Mouse (Mus musculus) frontal cortex, postnatal 14 days (tissue): ENCODE measurements around the gene Cyp1a1.

Experiments
- DNase-seq, 2 experiments: peaks; one replicate each; pipeline ENCODE4 v3.0.0; 2022; ENCODE audit warnings: low spot score in 2 of 2

The Cyp1a1 gene

DNA sequence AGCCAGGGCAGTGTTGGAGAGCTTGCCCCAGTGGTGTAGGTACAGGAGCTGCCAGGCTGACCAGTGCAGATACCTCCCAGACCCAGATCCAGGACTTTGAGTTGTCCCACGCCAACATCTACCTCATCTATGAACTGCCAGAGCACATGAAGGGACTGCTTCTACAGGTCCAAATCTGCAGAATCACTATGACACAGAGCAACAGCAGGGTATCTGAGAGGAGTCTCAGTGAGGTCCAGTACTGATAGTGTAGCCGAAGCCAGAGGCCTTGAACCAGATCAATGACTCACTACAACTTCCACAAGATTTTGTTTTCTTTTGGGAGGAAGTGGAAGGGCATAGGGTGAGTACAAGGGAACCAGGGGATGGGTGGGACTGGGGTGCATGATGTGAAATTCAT is at the start of gene Cyp1a1:
Gene Cyp1a1 (plus strand): TSS at position 178 of the 400 bp plus-strand sequence.
- no peak for DNase-seq

DNA sequence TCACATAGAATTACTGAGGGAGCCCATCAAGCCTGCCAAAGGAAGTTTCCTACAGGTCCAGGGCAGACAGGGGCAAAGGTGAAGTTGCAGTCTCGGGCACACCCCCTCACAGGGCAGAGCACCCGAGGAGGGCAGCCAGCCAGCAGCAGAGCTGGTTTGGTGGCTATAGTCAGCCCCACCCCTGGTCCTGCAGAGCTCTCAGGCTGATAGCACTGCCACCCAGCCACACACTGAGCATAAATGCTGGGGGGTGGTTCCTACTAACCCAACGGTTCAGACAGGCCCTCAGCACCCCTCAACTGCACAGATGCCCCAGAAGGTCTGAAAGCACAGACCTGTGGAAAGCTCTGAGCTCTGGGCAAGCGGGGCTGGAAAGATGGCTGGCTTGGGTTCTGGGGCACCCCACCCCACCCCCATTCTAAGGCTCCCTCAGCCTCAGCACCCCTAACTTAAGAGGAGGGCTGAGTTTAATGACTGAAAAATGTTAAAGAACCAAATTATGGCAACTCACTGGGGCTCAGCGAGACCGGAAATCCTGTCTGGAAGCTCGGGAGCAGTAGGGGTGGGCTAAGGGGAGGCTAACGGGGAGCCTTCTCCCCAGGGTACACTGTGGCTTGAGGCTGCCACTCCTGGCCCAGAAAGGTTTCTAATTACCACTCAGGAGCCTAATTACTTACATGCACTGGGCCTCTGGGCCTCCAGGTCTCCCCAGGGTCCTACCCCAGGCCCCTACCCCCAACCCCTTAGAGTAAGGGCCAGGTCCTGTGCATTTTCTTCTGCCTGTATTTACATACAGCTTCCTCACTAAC is 48.9 kb upstream of the Cyp1a1 start:
- no peak for DNase-seq

DNA sequence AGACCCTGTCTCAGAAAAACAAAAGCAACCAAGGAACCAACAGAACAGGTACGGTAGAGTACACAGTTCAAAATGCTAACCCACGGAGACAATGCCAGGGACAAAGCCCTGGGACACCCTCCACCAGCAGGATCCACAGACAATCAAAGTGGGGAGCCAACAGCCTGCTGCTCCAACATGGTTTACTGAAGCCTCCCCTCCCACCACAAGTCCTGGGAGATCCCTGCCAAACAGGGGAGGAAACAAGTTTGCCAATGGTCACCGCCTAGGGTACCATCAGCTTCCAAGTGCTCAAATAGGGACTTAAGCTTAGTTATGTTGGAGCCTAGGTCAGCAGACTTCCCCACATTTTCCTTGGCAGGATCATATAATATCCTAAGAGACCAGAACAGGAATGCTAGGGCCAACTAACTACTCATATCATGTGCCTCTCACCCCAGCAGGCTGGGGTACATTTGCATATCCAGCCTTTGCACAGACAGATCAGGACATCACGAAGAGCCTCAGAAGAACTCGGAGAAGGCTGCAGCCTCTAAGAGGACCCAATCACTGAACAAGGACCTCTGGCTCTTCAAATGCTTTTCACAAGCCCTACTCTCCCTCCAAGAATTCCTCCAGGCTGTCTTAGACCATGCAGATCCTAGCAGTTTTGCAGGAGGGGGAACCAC is 47.9 kb upstream of the Cyp1a1 start:
- no peak for DNase-seq

DNA sequence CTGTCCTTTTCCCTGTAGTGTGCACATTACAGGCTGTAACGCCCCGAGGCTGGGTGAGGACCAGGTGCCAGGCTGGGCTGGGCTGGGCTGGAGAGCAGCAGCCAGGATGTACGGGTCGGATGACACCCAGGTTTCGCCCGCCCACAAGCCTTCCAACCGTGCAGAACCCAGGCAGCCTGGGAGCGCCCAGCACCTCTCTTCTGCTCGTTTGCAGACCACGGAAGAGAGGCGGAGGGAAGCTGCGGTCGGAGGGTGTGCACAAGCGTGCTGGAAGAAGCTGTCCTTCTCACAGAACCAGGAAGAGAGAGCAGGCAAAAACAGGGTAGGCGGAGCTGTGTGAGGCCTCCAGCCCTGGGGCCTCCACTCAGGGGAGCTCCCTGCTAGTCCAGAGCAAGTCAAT is 47.3 kb upstream of the Cyp1a1 start:
- DNase-seq = peak in 1 of 2 experiments; percentile 41

DNA sequence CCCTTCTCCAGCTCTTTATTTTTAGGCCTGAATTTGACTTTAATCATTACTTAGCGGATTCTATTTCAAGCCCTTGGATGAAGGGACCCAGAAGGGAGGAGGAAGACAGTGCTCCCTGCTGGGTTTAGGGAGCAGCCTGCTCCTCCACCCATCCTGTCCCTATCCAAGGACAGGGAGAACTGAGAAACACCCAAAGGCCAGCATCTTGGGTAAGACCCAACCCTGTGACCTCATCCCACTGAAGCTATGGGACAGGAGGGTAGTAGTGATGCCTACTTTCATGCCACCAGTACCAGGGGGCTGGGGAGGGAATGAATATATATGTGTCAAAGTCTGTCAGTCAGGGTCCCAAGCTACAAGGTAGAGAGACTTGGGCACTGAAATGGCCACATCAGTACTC is 46.7 kb upstream of the Cyp1a1 start:
- DNase-seq = no peak

DNA sequence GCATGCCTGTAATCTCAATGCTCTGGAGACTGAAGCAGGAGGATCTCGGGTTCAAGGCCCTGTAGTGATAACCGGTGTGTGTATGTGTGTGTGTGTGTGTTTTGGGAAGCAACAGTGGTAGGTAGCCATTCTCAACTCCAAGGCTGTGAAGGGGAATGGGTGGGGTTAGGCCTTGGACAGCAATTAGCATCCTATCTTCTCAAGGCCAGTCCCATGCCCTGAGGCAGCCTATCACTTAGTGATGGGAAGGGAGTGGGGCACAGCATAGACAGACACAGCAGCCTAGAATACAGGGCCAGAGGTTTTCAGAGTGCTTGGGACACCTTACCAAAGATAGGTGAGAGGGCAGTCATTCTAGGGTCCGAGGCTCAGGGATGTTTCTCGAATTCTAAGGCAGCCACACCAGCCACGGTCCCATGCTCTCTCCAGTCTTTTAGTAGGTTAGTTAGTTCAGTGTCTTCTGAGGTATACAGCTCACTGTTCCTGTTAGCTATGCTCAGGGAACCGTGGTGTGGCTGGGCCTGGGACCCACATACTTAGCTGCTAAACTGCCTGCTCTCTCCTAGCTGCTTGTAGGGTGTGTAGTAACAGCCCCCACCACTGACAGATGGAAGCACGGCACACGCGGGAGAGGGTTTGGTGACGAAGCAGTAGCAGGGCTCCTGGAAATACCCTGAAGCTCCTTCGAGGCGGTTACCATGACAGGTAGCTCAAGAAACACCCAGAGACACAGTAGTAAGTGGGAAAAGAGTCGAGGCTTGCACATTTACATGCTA is 45.8 kb upstream of the Cyp1a1 start:
- DNase-seq = no peak

DNA sequence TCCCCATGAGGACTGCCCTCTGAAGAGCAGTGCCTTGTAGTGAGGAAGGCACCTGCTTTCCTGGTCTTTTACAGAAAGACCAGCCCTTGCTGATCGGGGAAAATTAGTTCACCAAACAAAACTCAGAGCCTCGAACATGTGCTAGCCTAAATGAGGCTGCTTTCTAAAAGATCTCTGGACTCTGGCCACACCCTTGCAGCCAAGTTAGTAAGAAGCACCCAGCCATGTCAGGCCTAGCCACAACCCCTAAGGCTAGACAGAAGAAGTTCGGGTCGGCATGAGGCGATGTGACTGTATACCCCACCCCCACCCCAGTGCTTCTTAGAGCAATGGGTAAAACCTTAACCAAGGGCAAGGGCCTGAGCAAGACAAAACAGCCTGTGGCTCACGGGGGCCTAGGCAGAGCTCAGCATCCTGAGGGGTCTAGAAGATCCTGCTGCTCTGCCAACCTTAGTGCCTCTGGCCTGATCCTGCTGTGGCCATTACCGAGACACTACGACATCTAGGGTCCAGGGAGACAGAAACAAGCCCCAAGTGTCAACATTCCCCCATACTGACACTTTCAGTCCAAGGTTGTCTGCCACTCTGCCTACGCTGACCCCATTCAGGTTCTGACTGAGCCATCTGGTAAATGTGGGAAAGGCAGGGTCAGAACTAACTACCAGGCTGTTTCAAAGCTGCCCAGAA is 44.4 kb upstream of the Cyp1a1 start:
- no peak for DNase-seq

DNA sequence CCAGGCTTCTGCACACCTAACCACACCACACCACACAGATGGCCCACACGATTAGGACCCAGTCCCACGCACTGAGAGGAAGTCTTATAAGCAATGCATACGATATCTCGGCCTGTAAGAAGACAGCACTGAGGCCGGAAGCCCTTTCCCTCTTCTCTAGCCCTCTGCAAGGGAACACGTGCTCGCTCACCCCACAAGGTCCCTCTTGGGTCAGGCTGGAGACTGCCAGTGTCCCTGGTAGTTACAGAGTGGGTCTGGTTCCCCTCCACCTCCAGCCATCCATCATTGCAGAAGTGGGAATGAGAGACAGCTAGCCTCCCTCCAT is 43.9 kb upstream of the Cyp1a1 start:
- DNase-seq = no peak

DNA sequence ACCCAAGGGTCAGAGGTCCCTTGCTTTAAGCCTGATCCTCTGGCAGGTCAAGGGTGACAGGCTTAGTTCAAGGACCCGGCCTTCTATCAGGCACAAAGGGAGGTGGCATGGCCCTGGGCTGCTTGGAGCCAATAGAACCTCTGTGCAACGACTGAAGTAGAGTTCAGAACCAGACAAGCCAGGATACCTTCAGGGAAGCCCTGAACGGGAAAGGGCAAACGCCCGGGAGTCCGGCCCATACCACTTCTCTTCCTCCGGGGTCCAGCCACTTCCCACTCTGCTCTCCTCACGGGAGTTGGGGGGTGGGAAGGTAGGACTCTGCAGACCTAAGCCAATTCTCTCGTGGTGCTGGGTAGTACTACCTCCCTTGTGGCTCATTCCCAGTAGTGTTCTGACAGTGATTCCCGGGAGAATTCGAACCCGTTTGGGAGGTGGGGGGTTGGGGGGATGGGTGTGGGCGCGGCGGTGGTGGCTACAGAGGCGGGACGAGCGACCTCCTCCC is 43.2 kb upstream of the Cyp1a1 start:
- no peak for DNase-seq

DNA sequence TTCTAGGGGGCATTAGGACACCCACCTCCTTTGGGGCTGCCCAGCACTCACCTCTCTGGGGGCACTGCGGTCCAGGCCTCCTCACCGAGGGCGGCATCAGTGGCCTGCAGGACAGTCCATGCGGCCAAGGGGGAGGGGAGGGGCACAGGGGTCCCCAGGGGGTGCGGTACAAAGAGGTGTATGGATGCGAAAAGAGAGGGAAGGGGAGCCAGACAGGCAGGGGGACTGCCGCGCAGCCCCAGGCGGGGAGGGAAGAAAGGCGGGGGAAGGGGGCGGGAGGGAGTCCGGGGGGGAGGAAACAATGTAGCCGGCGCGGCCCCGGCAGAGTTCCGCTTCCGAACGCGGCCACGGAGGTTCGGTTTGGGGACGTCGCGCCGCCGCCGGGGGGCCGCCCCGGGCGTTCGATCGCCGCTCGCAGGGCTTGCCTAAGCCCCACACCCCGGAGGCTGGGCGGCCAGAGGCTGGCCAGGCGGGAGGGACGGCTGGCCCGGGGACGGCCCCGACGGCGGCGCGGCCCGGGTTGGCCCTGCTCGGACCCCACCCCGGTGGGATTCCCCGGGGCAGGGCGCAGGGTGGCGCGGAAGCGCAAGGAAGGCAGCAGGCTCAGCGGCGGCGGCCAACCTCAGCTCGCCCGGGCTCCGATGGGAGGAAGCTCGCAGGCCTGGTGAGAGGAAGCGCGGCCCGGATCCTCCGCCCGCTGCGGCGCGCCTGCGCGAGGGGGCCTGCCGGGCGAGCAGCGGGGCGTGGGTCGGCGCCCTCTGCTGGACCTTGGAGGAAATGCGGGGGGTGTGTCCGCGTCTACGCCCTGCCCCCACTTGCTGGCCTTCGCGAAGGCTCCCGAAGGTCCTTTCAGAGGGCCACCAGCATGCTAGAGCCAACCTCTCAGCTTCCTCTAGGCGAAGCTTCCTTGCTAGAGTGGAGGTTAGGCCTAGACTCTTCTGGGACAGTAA is 42.5 kb upstream of the Cyp1a1 start:
- peak; percentile 80 to 87 for DNase-seq

DNA sequence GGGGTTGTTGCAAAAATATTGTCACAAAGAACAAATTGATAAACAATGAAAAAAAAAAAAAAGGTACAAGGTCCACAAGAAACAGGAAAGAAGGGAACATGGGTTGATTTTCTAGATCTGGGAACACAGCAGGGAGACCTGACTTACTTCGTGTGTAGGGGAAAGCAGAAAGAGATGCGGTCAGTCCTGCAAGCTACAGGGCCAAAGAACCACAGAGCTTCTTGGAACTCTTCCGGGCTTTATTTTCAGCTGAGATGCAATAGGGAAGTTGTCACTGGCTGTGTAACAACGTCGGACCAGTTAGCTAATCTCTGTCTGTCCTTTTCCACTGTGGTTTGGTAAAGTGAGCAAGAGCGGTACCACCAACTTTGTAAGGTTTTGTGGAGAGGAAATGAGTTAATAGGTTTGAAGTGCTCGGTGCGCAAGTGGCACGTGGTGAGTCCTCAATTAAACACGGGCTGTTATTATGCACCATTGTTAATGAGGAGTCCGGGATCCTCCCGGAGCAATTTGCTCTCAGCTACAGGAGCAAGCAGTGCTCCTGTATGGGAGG is 41.1 kb upstream of the Cyp1a1 start:
- DNase-seq = no peak

DNA sequence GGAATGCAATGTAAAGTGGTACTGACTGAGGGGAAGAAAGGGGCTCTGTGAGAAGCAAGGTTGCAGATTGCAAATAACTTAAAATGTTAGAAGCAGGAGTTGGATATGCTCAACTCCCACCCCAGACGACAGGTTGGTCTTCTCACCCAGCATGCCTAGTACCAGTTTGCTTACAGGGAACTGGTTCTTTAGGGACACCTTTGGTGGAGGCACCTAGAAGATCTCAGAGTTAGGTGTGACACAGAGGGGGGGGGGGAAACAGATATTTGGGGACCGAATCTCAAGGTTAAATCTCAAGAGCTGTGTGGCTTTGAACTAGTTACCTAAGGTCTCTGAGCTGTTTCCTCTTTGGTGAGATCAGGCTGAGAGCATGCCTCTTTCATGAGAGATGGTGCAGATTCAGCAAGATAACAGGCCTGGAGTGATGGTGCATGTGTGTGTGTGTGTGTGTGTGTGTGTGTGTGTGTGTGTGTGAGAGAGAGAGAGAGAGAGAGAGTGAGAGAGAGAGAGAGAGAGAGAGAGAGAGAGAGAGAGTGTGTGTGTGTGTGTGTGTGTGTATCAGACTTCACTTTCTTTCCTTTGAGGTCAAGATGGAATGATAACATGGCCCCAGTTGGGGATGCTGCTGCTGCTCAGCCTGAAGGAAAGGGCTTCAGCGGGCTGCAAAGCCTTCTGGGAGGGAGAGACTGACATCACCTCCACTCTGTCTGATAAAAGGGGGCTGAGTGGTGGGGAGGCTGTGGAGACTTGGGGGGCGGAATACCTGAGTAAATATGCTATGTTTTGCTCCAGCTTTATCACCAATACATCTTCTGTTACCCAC is 40.2 kb upstream of the Cyp1a1 start:
- DNase-seq = no peak

DNA sequence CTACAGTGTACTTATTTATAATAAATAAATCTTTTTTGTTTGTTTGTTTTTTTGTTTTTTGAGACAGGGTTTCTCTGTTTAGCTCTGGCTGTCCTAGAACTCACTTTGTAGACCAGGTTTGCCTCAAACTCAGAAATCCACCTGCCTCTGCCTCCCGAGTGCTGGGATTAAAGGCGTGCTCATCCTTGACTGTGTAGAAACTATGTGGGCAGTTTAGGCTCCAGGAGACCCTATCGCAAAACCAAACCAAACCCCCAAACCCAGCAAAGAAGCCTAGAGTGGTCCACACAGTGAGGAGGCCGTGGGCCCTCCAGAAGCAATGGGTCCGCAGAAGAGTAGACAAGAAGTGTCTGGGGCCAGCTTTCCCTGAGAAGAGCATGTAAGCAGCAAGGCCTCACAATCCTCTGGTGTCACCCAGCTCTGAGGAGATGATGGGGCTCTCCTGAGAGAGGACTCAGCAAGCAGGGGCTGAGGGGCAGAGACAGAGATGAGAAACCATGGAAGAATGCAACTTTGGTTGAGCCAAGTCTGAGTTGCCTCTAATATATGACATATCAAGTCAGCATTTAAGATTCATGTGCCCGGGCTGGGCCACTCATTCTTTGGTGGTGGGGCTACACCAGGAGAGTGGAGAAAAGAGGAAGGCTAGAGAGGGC is 37.5 kb upstream of the Cyp1a1 start:
- DNase-seq = no peak

DNA sequence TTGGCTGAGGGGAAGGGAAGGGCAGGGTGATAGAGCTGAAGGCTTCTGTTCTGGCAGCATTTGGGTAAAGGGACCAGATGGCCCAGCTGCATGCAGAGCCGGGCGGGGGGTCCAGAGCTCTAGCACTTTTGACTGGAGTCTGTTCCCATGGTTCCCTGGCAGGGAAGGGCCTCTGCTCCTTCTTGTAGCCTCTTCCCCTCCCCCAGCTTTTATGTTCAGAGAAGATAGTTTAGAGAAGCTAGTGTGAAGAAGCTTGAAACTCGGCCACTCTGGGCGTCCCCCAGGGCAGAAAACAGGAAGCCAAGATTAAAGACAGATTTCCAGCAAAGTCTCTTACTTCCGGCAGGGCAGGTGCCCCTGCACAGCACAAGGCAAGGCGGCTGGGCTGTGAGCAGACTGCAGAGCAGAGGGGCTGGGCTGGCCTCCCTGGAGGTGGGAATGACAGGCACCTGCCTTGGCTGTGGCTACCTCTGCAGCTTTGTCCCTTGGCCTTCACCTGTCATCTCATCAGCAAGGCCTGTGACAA is 36.9 kb upstream of the Cyp1a1 start:
- DNase-seq = no peak

DNA sequence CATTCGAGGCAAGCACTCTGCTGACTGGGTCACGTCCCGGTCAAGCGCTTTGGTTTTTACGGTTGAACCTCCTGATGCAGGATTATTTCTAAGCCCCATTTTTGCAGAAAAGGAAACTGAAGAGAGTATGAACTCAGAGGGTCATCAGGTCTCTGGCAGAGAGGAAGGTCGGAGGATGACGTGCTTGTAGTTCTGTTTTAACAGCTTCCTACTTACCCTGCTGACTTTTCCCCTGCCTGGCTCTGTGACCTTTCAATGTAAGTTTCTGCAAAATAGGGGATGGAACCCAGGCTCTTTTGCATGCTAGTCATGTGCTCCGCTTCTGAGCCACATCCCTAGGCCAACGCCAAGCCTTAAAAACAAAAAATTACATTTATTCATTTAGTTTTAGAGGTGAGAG is 35.4 kb upstream of the Cyp1a1 start:
- DNase-seq = no peak

DNA sequence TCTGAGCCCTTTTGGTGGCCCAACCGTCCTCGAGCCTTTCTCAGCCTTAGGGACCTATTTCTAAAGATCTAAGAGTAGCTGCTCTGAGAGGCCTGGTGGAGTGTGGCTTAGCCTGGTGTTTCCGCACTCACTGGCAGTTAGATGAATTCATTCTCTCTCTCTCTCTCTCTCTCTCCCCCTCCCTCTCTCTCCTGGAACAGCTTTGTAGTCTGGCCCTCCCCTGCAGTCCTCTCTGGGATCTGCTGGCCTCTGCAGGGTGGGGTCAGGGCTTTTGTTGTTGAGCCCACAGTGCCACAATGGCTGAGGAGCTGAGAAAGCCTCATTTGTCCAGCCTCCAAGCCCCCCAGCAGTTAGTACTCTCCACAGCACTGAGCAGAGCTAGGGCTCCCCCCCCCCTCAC is 34.9 kb upstream of the Cyp1a1 start:
- DNase-seq = no peak

DNA sequence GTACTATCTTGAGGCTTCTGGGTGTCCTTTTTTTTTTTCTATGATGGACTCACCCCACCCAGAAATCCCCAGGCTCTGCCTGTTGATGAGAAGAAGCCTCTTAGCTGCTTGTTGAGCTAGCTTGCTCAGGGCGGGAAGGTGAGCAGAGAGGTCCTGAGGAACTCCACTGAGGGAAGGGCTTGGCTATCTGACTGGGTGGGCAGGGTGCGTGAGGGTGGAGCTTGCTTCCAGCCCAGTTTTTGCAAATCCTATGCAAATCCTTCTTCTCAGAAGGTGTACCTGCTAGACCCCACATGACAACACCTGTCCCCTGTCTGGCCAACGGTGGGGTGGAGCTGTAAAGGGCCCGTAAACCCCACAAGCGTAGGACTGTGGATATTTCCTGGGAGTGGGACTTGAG is 34.4 kb upstream of the Cyp1a1 start, which contains the start of gene Csk:
Gene Csk (minus strand): TSS at position 349 of the 400 bp plus-strand sequence.
- no peak for DNase-seq

DNA sequence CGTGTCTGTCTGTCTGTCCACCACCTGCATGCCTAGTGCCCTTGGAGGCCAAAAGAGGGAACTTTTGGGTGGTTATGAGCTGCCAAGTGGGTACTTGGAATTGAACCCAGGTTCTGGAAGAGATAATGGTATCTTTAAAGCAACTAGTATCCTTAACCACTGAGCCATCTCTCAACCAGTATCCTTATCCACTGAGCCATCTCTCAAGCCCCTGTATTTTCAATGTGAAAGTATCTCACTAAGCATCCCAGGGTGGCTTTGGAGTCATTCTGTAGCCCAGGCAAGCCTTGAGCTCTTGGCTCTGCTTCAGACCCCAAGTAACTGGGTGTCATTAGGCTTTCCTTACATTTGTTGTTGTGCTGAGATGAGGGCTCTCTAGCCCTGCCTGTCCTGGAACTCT is 32.8 kb upstream of the Cyp1a1 start:
- DNase-seq = no peak

DNA sequence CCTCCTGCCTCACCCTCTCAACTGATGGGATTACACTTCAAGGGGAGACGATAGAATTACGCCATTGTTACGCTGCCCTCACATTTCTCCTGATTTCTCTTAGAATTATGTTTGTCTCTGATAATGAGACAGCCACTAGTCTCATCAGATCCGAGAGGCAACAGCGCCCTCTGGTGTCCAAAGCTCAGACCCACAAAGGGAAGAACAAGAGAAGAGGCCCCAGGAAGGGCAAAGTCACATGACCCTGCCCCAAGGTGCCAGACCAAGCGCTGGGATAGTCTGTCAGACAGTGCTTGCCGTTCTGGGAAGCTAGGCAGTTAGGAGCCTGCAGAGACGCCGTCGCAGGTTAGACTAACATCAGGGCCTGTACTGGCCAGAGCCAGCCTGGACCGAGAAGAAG is 32.0 kb upstream of the Cyp1a1 start:
- DNase-seq = peak; percentile 83 to 94
